ENCODE assay signal across 17 mouse cellular contexts in genomic region chr2:160915821-160916610, GRCm38 (mm10). TPM values are rescaled to one million over a fixed set of nuclear protein-coding genes. Genes with fewer than 3 reads are reported as not detected.
A peak's percentile ranks its signal among the peaks of the same experiment; 100 is the strongest.
DNase-seq lines count a peak whose midpoint lies in the region; ATAC-seq and TF ChIP-seq lines count a peak whose summit lies in the region.
"Had no signal": no experiment of that assay in that cellular context is flagged by ENCODE, and none has a peak within 500 bp of the region (broad histone marks: within the 10 kb centered on the region; RNA-seq: fewer than 3 reads in every experiment).

No protein-coding gene starts in this region.

- no peaks in the 10 kb centered on the region for H3K9me3 ChIP-seq in midbrain, embryonic 10.5 days (replicated peaks)
- no peaks in the 10 kb centered on the region for H3K9me3 ChIP-seq in midbrain, embryonic 16.5 days (replicated peaks; ENCODE audit: control insufficient read depth, low read length, poor library complexity, severe bottlenecking)
- no peaks in the 10 kb centered on the region for H3K9me3 ChIP-seq in intestine, embryonic 15.5 days
- H3K9me3 ChIP-seq in forebrain, postnatal 0 days (ENCODE audit: low read length): no peaks in the 10 kb centered on the region
- H3K9me3 ChIP-seq: midbrain, embryonic 13.5 days had no signal

- H3K9ac ChIP-seq in midbrain, embryonic 16.5 days (ENCODE audit: low read depth, low read length): no peak overlapping the region
- H3K9ac ChIP-seq in intestine, embryonic 15.5 days: no peak overlapping the region
- H3K9ac ChIP-seq in forebrain, postnatal 0 days: no peak overlapping the region
- H3K9ac ChIP-seq: midbrain, embryonic 13.5 days had no signal

- peaks cover 53% of the 10 kb centered on the region for H3K27me3 ChIP-seq in midbrain, embryonic 10.5 days (ENCODE audit: low read depth, poor library complexity, severe bottlenecking)
- peaks cover 21% of the 10 kb centered on the region for H3K27me3 ChIP-seq in midbrain, embryonic 16.5 days (ENCODE audit: control insufficient read depth, insufficient read depth, low read depth, low read length)
- H3K27me3 ChIP-seq in intestine, embryonic 15.5 days (replicated peaks): peaks cover 21% of the 10 kb centered on the region
- peaks cover 21% of the 10 kb centered on the region for H3K27me3 ChIP-seq in forebrain, postnatal 0 days (ENCODE audit: insufficient read depth, low read length)

- no peak overlapping the region for H3K4me3 ChIP-seq in midbrain, embryonic 10.5 days
- no peak overlapping the region for H3K4me3 ChIP-seq in midbrain, embryonic 16.5 days (ENCODE audit: low read depth, low read length)
- H3K4me3 ChIP-seq in intestine, embryonic 15.5 days (replicated peaks): no peak overlapping the region
- no peak overlapping the region for H3K4me3 ChIP-seq in forebrain, postnatal 0 days (ENCODE audit: low read depth, low read length)
- H3K4me3 ChIP-seq: gastrocnemius, adult 2 months; midbrain, embryonic 13.5 days had no signal

- no peak overlapping the region for H3K4me2 ChIP-seq in midbrain, embryonic 16.5 days (ENCODE audit: low read length)
- no peak overlapping the region for H3K4me2 ChIP-seq in intestine, embryonic 15.5 days (replicated peaks)
- H3K4me2 ChIP-seq in forebrain, postnatal 0 days (ENCODE audit: low read depth): no peak overlapping the region
- H3K4me2 ChIP-seq: liver, embryonic 11.5 days; midbrain, embryonic 13.5 days had no signal

- H3K27ac ChIP-seq in midbrain, embryonic 10.5 days (replicated peaks): 0 out of 2 replicates have a peak overlapping the region, but pooled peaks have one; percentile 9
- H3K27ac ChIP-seq in midbrain, embryonic 16.5 days (ENCODE audit: low read length): no peak overlapping the region
- H3K27ac ChIP-seq in intestine, embryonic 15.5 days: peak overlapping the region; percentile 49
- no peak overlapping the region for H3K27ac ChIP-seq in forebrain, postnatal 0 days (ENCODE audit: low read depth, low read length)
- H3K27ac ChIP-seq: gastrocnemius, adult 2 months; midbrain, embryonic 13.5 days had no signal

- no peak for DNase-seq in cerebellum, postnatal 4 days (ENCODE audit: low spot score in 2 of 2)
- no peak for DNase-seq in midbrain, embryonic 10.5 days (ENCODE audit: low spot score)
- DNase-seq in thymus, postnatal 36 days: no peak
- DNase-seq in layer of hippocampus, adult 9-10 months (ENCODE audit: low spot score): no peak
- DNase-seq in forebrain, postnatal 0 days: no peak
- DNase-seq: embryo, embryonic 11 days; gastrocnemius, adult 2 months; kidney, adult 11 months; kidney, postnatal 4 days; thymus, postnatal 14 days had no signal

- no peak for TF ChIP-seq CTCF in forebrain, postnatal 0 days (IDR thresholded peaks at IDR 0.05; ENCODE audit: low read depth)

- ATAC-seq in cerebellum, adult (ENCODE audit: insufficient number of reproducible peaks, low FRiP score, low TSS enrichment): peak; percentile 62
- ATAC-seq in midbrain, embryonic 16.5 days: no peak
- no peak for ATAC-seq in intestine, embryonic 15.5 days
- ATAC-seq in forebrain, postnatal 0 days: no peak
- ATAC-seq: lung, postnatal 0 days; midbrain, embryonic 13.5 days had no signal

- peaks cover 33% of the 10 kb centered on the region for H3K4me1 ChIP-seq in midbrain, embryonic 10.5 days
- peaks cover 12% of the 10 kb centered on the region for H3K4me1 ChIP-seq in midbrain, embryonic 16.5 days (ENCODE audit: control insufficient read depth, insufficient read depth, low read length)
- H3K4me1 ChIP-seq in intestine, embryonic 15.5 days (replicated peaks): peaks cover 27% of the 10 kb centered on the region
- H3K4me1 ChIP-seq in forebrain, postnatal 0 days (ENCODE audit: insufficient read depth): peaks cover 4% of the 10 kb centered on the region; the same call in 1 of the 2 replicates

- WGBS in midbrain, embryonic 10.5 days: 82% methylated on average over 13 of the region's 13 CpGs
- 76% methylated on average over 13 of the region's 13 CpGs for WGBS in midbrain, embryonic 16.5 days
- WGBS in intestine, embryonic 15.5 days: 60% methylated on average over 13 of the region's 13 CpGs
- 70% methylated on average over 13 of the region's 13 CpGs for WGBS in forebrain, postnatal 0 days

- H3K36me3 ChIP-seq in midbrain, embryonic 10.5 days: no peaks in the 10 kb centered on the region
- H3K36me3 ChIP-seq in midbrain, embryonic 16.5 days (ENCODE audit: control insufficient read depth, insufficient read depth, low read length): no peaks in the 10 kb centered on the region
- no peaks in the 10 kb centered on the region for H3K36me3 ChIP-seq in intestine, embryonic 15.5 days
- H3K36me3 ChIP-seq in forebrain, postnatal 0 days (ENCODE audit: insufficient read depth): no peaks in the 10 kb centered on the region
- H3K36me3 ChIP-seq: midbrain, embryonic 13.5 days had no signal

RNA-seq across cellular contexts. Expression of gene Emilin3, which starts 3.9 kb away (rescaled TPM):
- polyA plus RNA-seq in midbrain, embryonic 10.5 days (2016; fragmentation: Nextera tagmentation; extraction: Ambion mirVana): 4.5 and 6.0 TPM in 2 replicates
- polyA plus RNA-seq in midbrain, embryonic 16.5 days (2015; fragmentation: Nextera tagmentation; extraction: Ambion mirVana): 0.58 and 0.65 TPM in 2 replicates
- 29.5 and 33.0 TPM in 2 replicates for polyA plus RNA-seq in intestine, embryonic 15.5 days (2015; fragmentation: Nextera tagmentation; extraction: Ambion mirVana)
- total RNA-seq in forebrain, postnatal 0 days (2014; rRNA removed): 0.46 and 1.5 TPM in 2 replicates
- polyA plus RNA-seq in forebrain, postnatal 0 days (2015; fragmentation: Nextera tagmentation; extraction: Ambion mirVana): 0.23 and 0.42 TPM in 2 replicates
- total RNA-seq: hematopoietic stem cell, adult 5-6 weeks had no signal

RNA-seq across cellular contexts. Expression of gene Lpin3, which starts 35.5 kb away (rescaled TPM):
- polyA plus RNA-seq in midbrain, embryonic 10.5 days (2016; fragmentation: Nextera tagmentation; extraction: Ambion mirVana): 0.25 and 0.29 TPM in 2 replicates
- polyA plus RNA-seq in midbrain, embryonic 16.5 days (2015; fragmentation: Nextera tagmentation; extraction: Ambion mirVana): 0.33 and 0.45 TPM in 2 replicates
- 7.6 and 9.7 TPM in 2 replicates for polyA plus RNA-seq in intestine, embryonic 15.5 days (2015; fragmentation: Nextera tagmentation; extraction: Ambion mirVana)
- 0.10 and 0.31 TPM in 2 replicates for total RNA-seq in forebrain, postnatal 0 days (2014; rRNA removed)
- polyA plus RNA-seq in forebrain, postnatal 0 days (2015; fragmentation: Nextera tagmentation; extraction: Ambion mirVana): 0.27 and 0.30 TPM in 2 replicates
- total RNA-seq: hematopoietic stem cell, adult 5-6 weeks had no signal

RNA-seq across cellular contexts. Expression of gene Zhx3, which starts 43.2 kb away (rescaled TPM):
- polyA plus RNA-seq in midbrain, embryonic 10.5 days (2016; fragmentation: Nextera tagmentation; extraction: Ambion mirVana): 5.9 and 8.9 TPM in 2 replicates
- polyA plus RNA-seq in midbrain, embryonic 16.5 days (2015; fragmentation: Nextera tagmentation; extraction: Ambion mirVana): 21.1 and 22.6 TPM in 2 replicates
- polyA plus RNA-seq in intestine, embryonic 15.5 days (2015; fragmentation: Nextera tagmentation; extraction: Ambion mirVana): 7.8 and 8.0 TPM in 2 replicates
- 31.8 and 44.9 TPM in 2 replicates for total RNA-seq in forebrain, postnatal 0 days (2014; rRNA removed)
- polyA plus RNA-seq in forebrain, postnatal 0 days (2015; fragmentation: Nextera tagmentation; extraction: Ambion mirVana): 12.9 and 18.5 TPM in 2 replicates

Comparison
In these comparisons a context has a peak if more than half of its experiments do, and no peak if none do; other contexts are left out.
1. H3K27ac ChIP-seq: peak in midbrain, embryonic 10.5 days (single experiment) and intestine, embryonic 15.5 days (single experiment); none in midbrain, embryonic 16.5 days (single experiment) and forebrain, postnatal 0 days (single experiment).